Mouse (Mus musculus): ENCODE results near the gene Trabd2b.

GRCm38 (mm10) chr4:114448393-114449052 lies 42.0 kb downstream of the Trabd2b start:
- TF ChIP-seq CTCF (IDR thresholded peaks at IDR 0.05; ENCODE audit: low read depth, low read length) (no peak), GATA1 (IDR thresholded peaks at IDR 0.05; ENCODE audit: borderline replicate concordance, low read length) (no peak), GATA2 (IDR thresholded peaks at IDR 0.05; ENCODE audit: borderline replicate concordance, low read depth, low read length) (no peak), TAL1 (conservative IDR thresholded peaks at IDR 0.05; ENCODE audit: low read depth, low read length) (no peak), POLR2AphosphoS5 (IDR thresholded peaks at IDR 0.05; ENCODE audit: insufficient replicate concordance, low read depth, low read length) (no peak)

All from G1E (cell line).